Mouse (Mus musculus) 416B (cell line): Measurements from ENCODE around the gene Chpf.

ENCODE experiments used
- DNase-seq: peaks from one replicate; pipeline ENCODE4 v3.0.0; 2011; ENCODE audit warnings: low read depth

Chpf gene

GRCm38 (mm10) chr1:75440661-75441060, 38.4 kb downstream of the Chpf start:
- no peak for DNase-seq

DNA sequence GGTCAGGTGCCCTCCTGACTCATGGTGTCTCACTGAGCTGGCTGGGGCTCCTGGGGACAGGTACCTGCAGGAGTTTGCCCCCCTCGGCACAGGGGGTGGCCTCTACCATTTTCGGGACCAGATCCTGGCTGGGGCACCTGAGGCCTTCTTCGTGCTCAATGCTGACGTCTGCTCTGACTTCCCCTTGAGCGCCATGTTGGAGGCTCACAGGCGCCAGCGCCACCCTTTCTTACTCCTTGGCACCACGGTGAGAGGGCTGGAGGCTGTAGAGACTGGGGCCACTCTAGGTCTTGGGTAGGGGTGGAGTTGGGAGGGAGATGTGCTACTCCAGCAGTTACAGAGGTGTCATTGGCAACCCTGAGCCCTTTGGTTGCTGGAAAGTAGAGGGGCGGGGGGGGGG, 40.3 kb downstream of the Chpf start:
- no peak for DNase-seq

DNA sequence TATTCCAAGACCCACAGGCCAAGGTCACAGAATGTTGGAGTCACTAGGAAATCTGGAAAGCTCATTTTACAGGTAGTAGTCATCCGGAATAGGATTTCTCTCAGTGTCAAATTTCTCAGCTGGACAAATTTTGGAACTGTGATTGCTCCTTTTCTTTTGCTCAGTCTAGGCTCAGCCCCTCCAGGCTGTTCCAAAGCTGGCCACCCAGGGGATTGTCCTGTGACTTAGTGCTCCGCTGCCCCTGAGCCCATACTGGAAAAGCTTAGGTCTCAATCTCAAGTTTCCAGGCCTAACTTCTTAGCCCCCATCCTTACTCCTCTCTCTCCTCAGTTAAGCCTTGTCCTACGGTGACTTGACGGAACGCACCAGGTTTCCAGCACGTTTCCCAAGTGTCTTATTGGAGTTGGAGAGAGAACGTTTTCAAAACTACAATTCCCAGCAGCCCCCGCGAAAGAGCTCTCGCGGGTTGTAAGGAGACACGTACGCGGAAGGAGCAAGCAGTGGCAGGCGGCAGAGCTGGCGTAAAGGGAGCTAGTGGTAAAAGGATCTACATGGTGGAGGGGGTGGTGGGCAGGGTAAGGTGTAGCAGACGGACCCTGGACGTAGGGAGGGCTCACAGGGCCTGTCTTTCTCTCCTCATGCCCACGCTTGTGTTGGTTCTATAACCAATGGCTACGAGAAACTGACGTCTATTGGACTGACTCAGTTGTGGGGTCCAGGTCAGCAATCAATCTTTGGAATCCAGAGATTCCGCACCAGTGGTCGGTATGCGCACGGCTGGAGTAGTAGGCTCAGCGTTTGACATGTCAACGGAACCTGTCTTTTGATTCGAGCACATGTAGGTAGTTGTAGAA, 43.4 kb downstream of the Chpf start, which contains the start of gene Gmppa:
Gene Gmppa (plus strand): TSS at position 456 of the 854 bp plus-strand sequence.
- peak; percentile 89 for DNase-seq

- peak; percentile 26 for DNase-seq
Observed at GRCm38 (mm10) chr1:75425796-75426471, 53.2 kb downstream of the Chpf start.
